Mouse (Mus musculus) heart, embryonic 12.5 days (tissue): ENCODE results near the gene Mpst. TPM values are rescaled to one million over a fixed set of nuclear protein-coding genes. Genes with fewer than 3 reads are reported as not detected.

Experiments used
- ATAC-seq: fragments of 200-750 bp; cut with Nextera tagmentation; 2 replicates; pipeline ENCODE4 v1.8.0; 2017; ENCODE audit warnings: moderate TSS enrichment, moderate library complexity; ENCODE audit not compliant: insufficient number of reproducible peaks, low FRiP score
- H3K27ac ChIP-seq: fragments of 300-500 bp; sonication (generic); 2 replicates; pipeline ENCODE4 v1.5.1; 2016; ENCODE audit warnings: mild to moderate bottlenecking, moderate library complexity; ENCODE audit not compliant: poor library complexity, severe bottlenecking
- H3K27me3 ChIP-seq: fragments of 300-500 bp; sonication (generic); replicated peaks from 2 replicates; pipeline ENCODE4 v1.6.1; 2016; ENCODE audit warnings: mild to moderate bottlenecking, moderate library complexity
- H3K36me3 ChIP-seq: fragments of 300-500 bp; sonication (generic); 2 replicates; pipeline ENCODE4 v1.6.1; 2016; ENCODE audit warnings: mild to moderate bottlenecking, moderate library complexity
- H3K4me1 ChIP-seq: fragments of 300-500 bp; sonication (generic); replicated peaks from 2 replicates; pipeline ENCODE4 v1.6.1; 2016; ENCODE audit warnings: mild to moderate bottlenecking
- H3K4me2 ChIP-seq: fragments of 300-500 bp; sonication (generic); 2 replicates; pipeline ENCODE4 v1.6.1; 2016; ENCODE audit warnings: mild to moderate bottlenecking, moderate library complexity
- H3K4me3 ChIP-seq: fragments of 300-500 bp; sonication (generic); 2 replicates; pipeline ENCODE4 v1.5.1; 2016; ENCODE audit warnings: mild to moderate bottlenecking
- H3K9ac ChIP-seq: fragments of 300-500 bp; sonication (generic); 2 replicates; pipeline ENCODE4 v1.6.1; 2016; ENCODE audit warnings: mild to moderate bottlenecking, moderate library complexity
- H3K9me3 ChIP-seq: fragments of 300-500 bp; sonication (generic); replicated peaks from 2 replicates; pipeline ENCODE4 v1.6.1; 2016; ENCODE audit warnings: mild to moderate bottlenecking, moderate library complexity
- WGBS: fragments of 180-500 bp; shearing (Covaris S2); methylation state at CpG from one replicate; pipeline ENCODE4 v1.1.7; 2016; 5-methylcytosine and 5-hydroxymethylcytosine counted together
- polyA plus RNA-seq: library from polyadenylated mRNA; unstranded; fragments of >200 nt; fragmentation: Nextera tagmentation; extraction: Ambion mirVana; gene quantifications from 2 replicates; pipeline ENCODE4 v1.2.1, GENCODE M21; 2016

Mpst gene
- polyA plus RNA-seq, 1 experiment from 2014 or later, result 1.1 TPM

DNA sequence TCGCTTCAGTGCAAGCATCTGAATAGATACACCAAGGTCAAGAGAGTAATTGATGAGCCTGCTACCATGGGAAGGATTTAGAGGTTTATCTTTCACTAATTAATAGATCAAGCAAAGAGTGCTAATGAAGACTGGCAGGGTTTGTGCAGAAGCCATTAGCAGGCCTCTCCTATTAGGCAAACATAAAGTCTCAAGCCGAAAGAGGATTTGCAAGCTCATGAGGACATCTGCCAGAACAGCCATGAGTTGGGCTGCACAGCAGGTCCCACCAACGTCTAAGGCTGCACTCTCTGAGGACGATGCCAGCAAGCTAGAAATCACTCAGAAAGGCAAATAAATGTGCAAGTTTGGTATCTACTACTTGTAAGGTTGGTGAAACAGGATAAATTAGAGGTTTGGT lies 25.5 kb upstream of the Mpst start:
- no peak for ATAC-seq
- H3K36me3 ChIP-seq, result no peaks in the 10 kb centered on the region
- 69% methylated on average over 4 of the region's 4 CpGs for WGBS
- peaks cover 7% of the 10 kb centered on the region; the same call in 1 of the 2 replicates for H3K9me3 ChIP-seq
- no peak overlapping the region for H3K4me3 ChIP-seq
- no peaks in the 10 kb centered on the region for H3K4me1 ChIP-seq
- H3K27me3 ChIP-seq, result peaks cover 6% of the 10 kb centered on the region; the same call in 1 of the 2 replicates
- no peak overlapping the region for H3K4me2 ChIP-seq
- no peak overlapping the region for H3K27ac ChIP-seq
- no peak overlapping the region for H3K9ac ChIP-seq

DNA sequence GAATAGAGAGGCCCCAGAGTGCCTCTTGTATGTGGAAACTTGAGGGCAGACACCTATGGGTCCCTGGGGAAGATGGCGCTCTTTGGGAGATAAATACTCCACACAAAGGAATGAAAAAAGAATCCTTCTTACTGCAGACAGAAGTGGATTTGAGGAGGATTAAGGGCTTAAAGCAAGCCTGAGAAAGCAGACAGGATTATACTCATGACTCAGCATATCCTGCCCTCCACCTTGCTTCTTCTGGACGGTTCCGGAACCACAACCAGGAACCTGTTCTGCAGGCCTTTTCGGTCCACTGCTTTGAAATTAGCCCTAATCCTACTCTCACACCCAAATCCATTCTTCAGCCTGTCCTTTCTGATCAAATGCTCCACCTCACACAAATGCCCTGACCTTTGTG lies 24.1 kb upstream of the Mpst start:
- Histone ChIP-seq H3K9me3 (peaks cover 7% of the 10 kb centered on the region; the same call in 1 of the 2 replicates), H3K27me3 (0 out of 2 replicates have a peak, but pooled peaks cover 6% of the 10 kb centered on the region), H3K27ac (no peak overlapping the region), H3K4me2 (no peak overlapping the region), H3K4me1 (no peaks in the 10 kb centered on the region), H3K36me3 (no peaks in the 10 kb centered on the region), H3K4me3 (no peak overlapping the region), H3K9ac (no peak overlapping the region)
- no peak for ATAC-seq
- WGBS, result 87% methylated on average over 4 of the region's 4 CpGs

DNA sequence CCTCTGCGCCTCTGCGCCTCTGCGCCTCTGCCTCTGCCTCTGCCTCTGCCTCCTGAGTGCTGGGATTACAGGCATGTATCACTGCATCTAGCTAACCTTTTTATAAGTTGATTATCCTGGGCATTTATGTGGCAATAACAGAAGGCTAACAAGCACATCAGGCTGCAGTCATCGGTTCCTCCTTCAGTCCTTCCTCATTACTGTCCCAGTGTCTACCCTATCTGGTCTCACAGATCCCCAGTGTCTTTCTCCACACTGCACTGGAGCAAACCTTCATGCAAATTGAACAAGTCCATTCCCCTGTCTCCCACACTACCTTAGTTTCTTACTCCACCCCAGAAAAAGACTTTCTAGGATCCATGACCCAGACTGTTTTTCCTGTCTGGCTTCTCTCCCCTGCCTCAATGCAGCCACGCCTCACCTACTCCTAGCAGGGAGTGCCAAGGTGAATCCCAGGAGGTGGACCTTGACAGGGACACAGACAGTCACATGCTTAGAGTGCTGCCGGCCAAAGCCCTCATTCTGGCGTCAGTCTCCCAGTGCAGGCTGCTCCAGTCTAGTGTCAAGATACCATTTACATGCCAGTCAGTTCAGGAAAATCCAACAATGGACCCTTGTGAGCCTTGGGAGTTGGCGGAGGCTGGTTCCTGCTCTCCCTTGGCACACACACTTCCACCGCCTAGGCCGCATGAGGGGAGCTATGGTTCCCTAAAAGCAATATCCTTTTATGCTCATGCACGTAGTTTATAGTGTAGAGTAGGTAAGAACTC lies 22.6 kb upstream of the Mpst start:
- Histone ChIP-seq H3K9me3 (peaks cover 7% of the 10 kb centered on the region; the same call in 1 of the 2 replicates), H3K27me3 (0 out of 2 replicates have a peak, but pooled peaks cover under 1% of the 10 kb centered on the region), H3K4me3 (no peak overlapping the region), H3K9ac (no peak overlapping the region), H3K4me2 (no peak overlapping the region), H3K36me3 (no peaks in the 10 kb centered on the region), H3K27ac (no peak overlapping the region), H3K4me1 (no peaks in the 10 kb centered on the region)
- WGBS, result 75% methylated on average over 11 of the region's 11 CpGs
- no peak for ATAC-seq

DNA sequence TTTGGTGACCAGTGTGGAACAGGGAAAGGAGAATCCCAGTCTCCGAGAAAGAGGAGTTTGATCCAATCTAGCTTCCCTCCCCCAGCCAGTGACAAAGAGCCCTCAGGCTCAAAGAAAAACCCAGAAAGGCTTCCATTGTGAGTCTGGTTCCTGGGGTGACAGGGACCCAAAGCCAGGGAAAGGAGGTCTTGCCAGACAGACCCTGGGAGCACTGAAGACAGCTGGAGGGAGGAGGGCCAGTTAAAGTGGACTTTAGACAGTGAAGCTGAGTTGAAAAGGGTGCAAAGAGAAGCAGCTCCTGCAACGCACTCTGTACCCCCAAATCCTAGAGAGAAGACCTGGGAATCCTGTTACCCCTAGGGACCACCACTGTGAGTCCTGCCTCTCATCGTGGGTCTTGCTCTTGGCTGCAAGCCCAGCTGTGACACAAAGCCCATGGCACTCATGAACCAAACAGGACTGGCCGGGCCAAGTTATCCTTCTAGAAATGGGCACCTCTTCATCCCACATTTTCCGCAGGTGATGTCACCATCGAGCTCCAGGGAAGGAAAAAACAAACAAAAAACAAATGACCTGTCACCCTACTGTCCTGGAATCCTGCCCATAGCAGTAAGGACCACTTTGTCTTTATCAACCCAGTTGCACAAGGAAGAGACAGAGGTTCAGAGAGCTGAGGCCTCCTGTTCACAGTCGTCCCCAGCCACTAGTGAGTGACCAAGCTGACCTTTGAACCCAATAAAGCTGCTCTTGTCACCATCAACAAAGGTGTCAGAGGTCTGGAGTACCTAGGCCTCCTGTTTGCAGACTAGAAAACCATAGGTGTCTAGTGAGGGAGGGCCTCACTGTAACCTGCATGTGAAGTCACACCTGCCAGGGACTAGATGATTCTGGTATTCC lies 21.7 kb upstream of the Mpst start:
- 0 out of 2 replicates have a peak overlapping the region, but pooled peaks have one; percentile 34 for H3K27ac ChIP-seq
- no peak overlapping the region for H3K4me2 ChIP-seq
- H3K9ac ChIP-seq, result no peak overlapping the region
- no peak overlapping the region for H3K4me3 ChIP-seq
- no peaks in the 10 kb centered on the region for H3K4me1 ChIP-seq
- 63% methylated on average over 7 of the region's 7 CpGs for WGBS
- H3K36me3 ChIP-seq, result no peaks in the 10 kb centered on the region
- no peak for ATAC-seq
- peaks cover 2% of the 10 kb centered on the region; the same call in 1 of the 2 replicates for H3K9me3 ChIP-seq
- no peaks in the 10 kb centered on the region for H3K27me3 ChIP-seq

DNA sequence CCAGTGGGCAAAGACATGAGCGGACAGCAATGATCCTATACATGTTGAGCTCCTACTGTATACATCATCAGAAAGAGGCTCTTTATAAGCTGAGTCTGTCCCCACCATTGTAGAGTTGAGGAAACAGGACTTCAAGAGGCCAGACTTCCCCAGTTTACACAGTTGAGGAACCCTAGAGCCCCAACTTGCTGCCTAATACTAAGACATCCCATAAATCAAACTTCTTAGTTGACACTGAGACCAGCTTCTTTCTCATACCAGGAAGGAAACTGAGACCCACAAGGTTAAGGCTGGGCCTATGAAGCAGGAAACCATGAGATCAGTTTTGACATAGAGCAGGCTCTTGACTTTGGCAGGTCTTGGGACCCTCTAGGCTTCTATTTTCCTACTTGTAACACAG lies 20.7 kb upstream of the Mpst start:
- no peak for ATAC-seq
- Histone ChIP-seq H3K4me1 (no peaks in the 10 kb centered on the region), H3K9ac (no peak overlapping the region), H3K27ac (no peak overlapping the region), H3K4me2 (no peak overlapping the region), H3K4me3 (no peak overlapping the region), H3K36me3 (no peaks in the 10 kb centered on the region), H3K27me3 (no peaks in the 10 kb centered on the region), H3K9me3 (no peaks in the 10 kb centered on the region)
- WGBS, result 93% methylated on average over 1 of the region's 1 CpGs

DNA sequence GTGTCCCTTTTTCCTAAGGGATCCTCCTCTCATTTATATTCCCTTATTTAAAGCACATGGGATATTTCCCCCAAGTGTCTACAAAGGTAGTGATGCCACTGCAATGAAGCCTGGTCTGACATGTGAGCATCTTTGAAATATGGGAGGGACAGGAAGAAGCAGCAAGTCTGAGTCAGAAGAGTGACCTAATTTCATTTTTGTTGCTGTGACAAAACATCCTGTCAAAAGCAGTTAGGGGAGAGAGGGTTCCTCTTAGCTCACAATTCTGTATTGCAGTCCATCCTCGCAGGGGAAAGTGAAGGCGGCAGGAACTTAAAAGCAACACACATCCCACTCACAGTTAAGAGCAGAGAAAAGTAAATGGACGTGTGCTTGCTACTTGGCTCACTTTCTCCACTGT lies 15.4 kb upstream of the Mpst start:
- no peaks in the 10 kb centered on the region for H3K9me3 ChIP-seq
- no peak overlapping the region for H3K9ac ChIP-seq
- 70% methylated on average over 3 of the region's 3 CpGs for WGBS
- H3K36me3 ChIP-seq, result no peaks in the 10 kb centered on the region
- H3K4me3 ChIP-seq, result no peak overlapping the region
- H3K4me1 ChIP-seq, result no peaks in the 10 kb centered on the region
- H3K4me2 ChIP-seq, result no peak overlapping the region
- ATAC-seq, result no peak
- H3K27ac ChIP-seq, result no peak overlapping the region
- no peaks in the 10 kb centered on the region for H3K27me3 ChIP-seq

DNA sequence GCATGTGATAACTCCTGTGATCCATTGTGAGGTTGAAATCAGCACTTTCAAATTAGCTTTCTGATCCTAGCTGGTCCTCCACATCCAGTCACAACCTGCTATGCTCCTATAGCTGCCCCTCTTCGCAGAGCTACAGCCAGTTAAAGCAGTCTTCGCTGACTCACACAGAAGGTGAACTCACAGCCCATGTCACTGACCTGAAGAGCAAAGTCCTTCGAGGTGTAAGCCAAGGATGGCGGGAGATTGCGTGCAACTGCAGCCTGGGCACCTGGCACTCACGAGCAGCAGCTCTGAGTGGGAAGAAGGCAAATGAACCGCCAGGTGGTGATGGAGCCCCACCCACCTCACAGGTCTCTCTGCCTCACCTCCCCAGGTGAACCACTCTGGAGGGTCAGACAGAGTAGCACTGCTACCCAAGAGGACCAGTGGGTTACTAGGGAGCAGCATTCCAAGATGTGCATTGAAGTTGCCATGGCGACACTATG lies 10.7 kb upstream of the Mpst start, which contains the start of gene Tex33:
TSS of gene Tex33 (minus strand) at position 435 of the 485 bp plus-strand sequence.
- Histone ChIP-seq H3K4me1 (no peaks in the 10 kb centered on the region), H3K27ac (no peak within 1 kb of the TSS), H3K9ac (no peak within 1 kb of the TSS), H3K4me3 (no peak within 1 kb of the TSS), H3K27me3 (no peaks in the 10 kb centered on the region), H3K36me3 (no peaks in the 10 kb centered on the region), H3K4me2 (no peak within 1 kb of the TSS), H3K9me3 (no peaks in the 10 kb centered on the region)
- WGBS, result 79% methylated on average over 8 of the region's 8 CpGs
- ATAC-seq, result no peak

DNA sequence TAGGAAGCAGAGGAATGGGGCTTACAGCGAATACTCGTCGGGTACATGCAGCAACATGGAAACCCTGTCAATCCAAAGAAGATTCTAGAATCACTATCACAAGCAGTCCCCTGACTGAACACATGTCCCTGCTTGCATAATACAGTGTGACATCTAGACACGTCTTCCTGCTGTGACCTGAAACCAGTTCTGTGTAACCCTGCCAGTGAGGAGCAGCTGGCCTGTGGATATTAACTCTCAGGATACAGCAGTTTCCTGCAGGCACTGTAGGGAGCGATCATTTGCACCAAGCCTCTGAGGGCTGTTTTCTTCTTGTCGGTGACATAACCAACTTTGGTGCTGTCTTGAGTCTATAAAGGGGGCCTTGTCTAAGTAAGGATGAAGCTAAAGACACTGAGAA lies 4.9 kb upstream of the Mpst start:
- no peak overlapping the region for H3K4me3 ChIP-seq
- peak overlapping the region; percentile 25; the same call in 1 of the 2 replicates for H3K9ac ChIP-seq
- H3K9me3 ChIP-seq, result no peaks in the 10 kb centered on the region
- H3K27ac ChIP-seq, result no peak overlapping the region
- ATAC-seq, result no peak
- no peaks in the 10 kb centered on the region for H3K27me3 ChIP-seq
- H3K4me1 ChIP-seq, result peaks cover 42% of the 10 kb centered on the region
- H3K4me2 ChIP-seq, result no peak overlapping the region
- 74% methylated on average over 6 of the region's 6 CpGs for WGBS
- no peaks in the 10 kb centered on the region for H3K36me3 ChIP-seq

DNA sequence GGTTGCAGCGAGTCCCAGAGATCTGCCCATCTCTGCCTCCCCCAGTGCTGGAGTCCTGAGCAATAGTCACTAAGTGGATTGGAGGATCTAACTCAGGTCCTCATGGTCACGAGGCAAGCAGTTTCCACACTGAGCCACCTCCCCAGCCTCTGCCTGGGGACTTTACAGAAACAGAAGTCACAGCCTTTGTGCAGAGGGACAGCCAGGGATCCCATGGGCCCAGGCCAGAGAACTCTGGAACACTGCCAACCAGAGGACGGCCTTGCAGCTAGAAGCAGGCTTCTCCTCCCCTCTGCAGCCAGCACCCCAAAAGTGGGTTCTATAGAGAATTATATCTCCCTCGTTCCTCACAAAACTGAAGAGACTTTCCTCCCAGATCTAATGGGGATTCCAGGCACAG lies 4.3 kb upstream of the Mpst start:
- peak overlapping the region; percentile 25; the same call in 1 of the 2 replicates for H3K9ac ChIP-seq
- WGBS, result 49% methylated on average over 4 of the region's 4 CpGs
- peaks cover 44% of the 10 kb centered on the region for H3K4me1 ChIP-seq

DNA sequence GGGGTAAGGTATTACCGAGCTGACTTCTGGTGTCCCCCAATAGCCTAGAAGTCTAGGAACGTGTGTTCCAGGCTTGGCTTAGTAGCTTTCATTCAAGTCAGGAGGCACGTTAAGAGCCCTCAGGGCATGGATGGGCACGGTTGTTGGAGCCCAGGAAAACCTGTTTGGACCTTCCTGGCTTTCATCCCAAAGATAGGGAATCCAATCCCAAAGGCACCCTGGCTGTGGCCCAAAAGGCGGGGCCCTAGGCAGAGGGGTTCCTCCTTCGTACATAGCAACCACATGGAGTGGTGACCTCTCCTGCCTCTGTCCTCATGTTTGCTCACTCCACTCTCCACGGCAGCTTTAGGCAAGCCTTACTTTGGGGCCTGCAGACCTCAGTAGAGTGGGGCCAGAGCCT lies 3.8 kb upstream of the Mpst start:
- no peak for ATAC-seq
- no peak overlapping the region for H3K9ac ChIP-seq
- H3K27ac ChIP-seq, result no peak overlapping the region
- H3K4me2 ChIP-seq, result no peak overlapping the region
- peaks cover 2% of the 10 kb centered on the region; the same call in 1 of the 2 replicates for H3K27me3 ChIP-seq
- H3K36me3 ChIP-seq, result no peaks in the 10 kb centered on the region
- H3K4me1 ChIP-seq, result peaks cover 49% of the 10 kb centered on the region
- WGBS, result 77% methylated on average over 7 of the region's 7 CpGs
- H3K9me3 ChIP-seq, result no peaks in the 10 kb centered on the region
- no peak overlapping the region for H3K4me3 ChIP-seq

More for the DNA sequence above, 4.3 kb upstream of the Mpst start:
- no peak overlapping the region for H3K4me3 ChIP-seq
- no peak overlapping the region for H3K4me2 ChIP-seq
- H3K27me3 ChIP-seq, result no peaks in the 10 kb centered on the region
- no peaks in the 10 kb centered on the region for H3K9me3 ChIP-seq
- H3K36me3 ChIP-seq, result no peaks in the 10 kb centered on the region
- no peak overlapping the region for H3K27ac ChIP-seq
- no peak for ATAC-seq

DNA sequence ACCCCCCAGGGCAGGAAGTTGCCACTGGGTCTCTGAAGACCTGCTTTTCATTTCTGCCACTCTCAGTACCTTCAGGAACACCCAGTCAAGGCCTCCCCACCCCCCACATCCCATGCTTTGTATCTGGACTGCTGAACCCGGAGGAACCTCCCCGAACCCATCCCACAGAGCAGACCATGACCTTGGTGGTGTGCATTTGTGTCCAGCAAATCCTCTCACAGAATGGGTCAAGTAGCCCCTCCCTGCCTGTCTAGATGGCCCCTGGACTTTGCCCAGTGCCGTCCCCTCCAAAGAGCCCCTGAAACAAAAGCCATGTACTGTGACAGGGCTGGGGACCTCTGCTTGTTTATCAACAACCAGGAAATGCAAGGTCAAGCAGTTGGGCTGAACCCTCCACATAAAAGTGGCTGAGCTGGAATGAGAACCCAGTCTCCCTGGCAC lies 2.9 kb upstream of the Mpst start:
- H3K36me3 ChIP-seq, result no peaks in the 10 kb centered on the region
- H3K27me3 ChIP-seq, result peaks cover 11% of the 10 kb centered on the region
- peak overlapping the region; percentile 4; the same call in 1 of the 2 replicates for H3K9ac ChIP-seq
- ATAC-seq, result no peak
- H3K4me2 ChIP-seq, result peak overlapping the region; percentile 17; the same call in 1 of the 2 replicates
- H3K9me3 ChIP-seq, result no peaks in the 10 kb centered on the region
- H3K27ac ChIP-seq, result peak overlapping the region; percentile 11; the same call in 1 of the 2 replicates
- WGBS, result 35% methylated on average over 3 of the region's 3 CpGs
- H3K4me3 ChIP-seq, result no peak overlapping the region
- H3K4me1 ChIP-seq, result peaks cover 53% of the 10 kb centered on the region
